Mouse (Mus musculus): ENCODE measurements around the gene Pcbp1.
"Not testable (repeated sequence)": the region's sequence is repeated elsewhere in the genome, so short reads cannot be mapped to it uniquely, and the experiment has no call there.

Gene Pcbp1

DNA sequence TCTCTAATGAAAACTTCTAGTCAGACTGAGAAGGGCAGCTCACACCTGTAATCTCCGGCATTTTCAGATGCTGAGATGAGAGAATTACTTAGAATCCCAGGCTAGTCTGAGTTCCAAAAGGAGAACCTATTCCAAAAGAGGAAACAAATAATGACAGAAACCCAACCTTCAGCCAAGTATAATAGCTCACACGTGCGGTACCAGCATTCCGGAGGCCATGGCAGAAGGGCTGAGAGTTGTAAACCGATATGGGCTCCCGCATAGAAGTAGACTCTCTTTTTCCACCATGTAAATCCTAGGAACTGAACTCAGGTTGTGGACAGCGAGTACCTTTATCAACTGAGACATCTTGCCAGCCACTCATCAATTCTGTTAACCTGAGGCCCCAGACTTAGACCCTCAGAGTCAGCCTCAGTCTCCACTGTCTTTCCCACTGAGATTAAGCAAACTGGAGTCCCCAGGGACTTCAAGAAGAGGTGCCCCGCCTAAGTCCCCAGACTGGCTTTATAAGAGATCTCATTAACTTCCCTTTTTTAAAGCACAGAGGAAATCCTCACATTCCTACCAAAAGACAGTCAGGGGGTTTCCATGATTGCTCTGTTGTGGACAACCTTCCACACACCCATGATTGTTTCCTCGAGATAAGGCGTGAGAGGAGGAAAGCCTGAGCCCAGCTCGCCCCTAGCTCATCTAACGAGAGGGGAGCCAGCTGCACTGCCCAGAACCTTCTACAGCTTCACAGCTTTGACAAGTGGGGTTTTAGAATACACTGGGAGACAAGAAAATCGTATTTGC, 32.5 kb downstream of the Pcbp1 start:
- DNase-seq = no peak

DNA sequence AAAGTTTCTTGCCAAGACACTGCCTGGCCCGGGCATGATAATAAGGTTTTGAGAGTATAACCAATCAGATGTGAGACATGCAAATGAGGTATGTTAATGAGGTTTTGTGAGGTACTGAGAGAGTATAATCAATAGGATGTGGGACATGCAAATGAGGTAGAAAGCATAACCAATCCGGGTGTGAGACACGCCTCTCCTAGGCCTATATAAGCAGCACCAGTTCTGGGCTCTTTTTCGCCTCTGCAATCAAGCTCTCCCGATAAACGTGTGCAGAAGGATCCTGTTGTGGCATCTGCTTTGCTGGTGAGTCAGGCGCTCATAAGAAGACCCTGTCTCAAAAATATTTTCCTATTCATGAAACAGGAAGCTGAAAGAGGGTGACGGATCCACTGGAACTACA, 35.7 kb downstream of the Pcbp1 start:
- not testable (repeated sequence) for DNase-seq

DNA sequence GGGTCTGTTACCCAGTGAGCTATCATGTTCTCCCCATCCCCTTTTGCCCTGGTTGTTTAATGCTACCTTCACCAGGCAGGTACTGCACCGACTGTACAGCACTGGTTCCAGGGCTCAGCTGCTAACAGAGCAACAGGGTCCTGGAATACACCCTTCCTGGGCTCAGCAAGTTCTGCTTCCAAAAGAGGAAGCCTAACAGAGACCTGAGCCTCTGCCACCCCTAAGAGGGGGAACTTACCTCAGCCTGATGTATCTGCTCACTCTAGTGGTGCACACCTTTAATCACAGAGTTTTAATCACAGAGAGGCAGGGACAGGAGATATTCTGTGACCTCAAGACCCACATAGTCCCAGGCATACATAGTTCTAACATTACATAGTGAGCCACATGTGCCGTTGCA, 36.2 kb downstream of the Pcbp1 start:
- DNase-seq = no peak

DNA sequence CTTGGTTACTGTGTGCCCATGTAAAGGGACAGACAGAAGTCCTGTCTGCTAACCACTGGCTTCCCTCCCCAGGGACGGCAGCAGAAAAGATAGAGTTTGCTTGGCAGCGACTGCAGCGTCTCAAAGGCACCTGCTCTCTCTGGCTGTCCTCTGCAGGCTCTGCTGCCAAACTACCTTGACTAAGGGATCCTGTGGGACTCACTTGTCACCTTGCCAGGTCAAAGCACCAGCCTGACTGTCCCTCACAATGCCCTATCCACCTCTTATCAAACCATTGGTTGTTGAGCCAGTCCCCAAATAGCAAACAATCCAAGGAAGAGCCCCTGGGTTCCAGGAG, 38.0 kb downstream of the Pcbp1 start:
- DNase-seq = no peak

DNA sequence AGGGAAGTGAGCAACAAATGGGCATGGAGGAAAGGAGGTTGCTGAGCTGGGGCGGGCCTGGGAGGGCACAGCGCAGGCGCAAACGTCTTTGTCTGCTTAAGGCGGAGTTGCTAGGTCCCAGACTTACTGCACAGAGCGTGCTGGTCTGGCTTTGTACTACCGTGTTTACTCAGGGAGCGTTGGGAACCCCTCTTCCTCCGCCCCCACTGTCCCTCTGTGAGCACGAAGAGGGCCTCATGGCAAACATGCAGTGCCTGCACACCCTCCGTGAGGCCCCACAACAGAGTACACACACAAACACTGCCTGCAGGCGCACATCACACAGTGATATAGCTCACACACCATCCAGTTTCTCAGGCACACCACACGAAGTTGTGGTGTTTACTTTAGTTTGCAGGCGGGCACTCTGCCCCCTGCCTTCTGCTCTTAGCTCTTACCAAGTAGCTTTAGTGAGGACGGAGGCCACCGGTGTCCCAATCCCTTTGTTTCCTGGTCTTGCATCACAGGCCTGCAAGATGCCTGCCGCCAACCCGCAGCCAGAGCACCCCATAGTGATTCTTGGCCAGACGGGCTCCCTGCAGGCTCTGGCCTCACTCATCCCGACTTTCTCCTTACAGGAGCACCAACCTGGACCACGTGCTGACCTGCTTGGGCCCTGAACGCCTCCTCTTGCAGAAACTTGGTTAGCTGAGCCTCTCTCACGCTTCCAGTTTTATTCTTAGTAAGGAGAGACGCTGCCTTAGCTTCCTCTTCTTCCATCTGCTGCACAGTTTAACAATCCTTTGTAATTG, 38.6 kb downstream of the Pcbp1 start:
- peak; percentile 93 for DNase-seq

DNA sequence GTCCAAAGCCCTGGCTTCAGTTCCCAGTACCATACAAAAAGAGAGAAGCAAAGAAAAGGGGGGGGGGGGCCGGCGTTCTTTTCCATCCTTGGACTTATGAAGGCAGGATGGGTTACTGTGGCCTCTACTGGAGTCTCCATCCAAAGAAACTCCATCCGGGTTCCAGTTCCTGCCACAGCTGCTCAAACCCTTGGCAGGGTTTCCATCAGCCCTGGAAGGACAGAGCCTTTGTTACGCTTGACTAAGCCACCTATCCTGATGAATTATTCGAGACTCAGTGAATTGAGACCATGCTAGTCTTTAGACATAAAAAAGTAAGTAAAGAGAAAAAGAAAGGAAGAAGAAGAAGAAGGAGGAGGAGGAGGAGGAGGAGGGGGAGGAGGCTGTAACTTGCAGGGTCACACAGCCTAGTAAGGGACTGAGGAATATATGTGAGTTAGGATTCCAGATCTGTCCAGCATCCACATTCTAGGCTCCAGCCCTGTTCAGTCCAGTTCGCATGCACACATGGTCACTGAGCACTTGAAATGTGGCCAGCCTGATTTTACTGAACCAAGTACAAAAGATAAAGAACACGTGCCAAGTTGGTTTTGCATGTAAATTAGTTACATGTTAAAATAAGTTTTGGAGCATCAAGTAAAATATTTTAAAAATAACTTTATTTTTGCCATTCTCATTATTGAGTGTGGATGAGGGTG, 40.0 kb downstream of the Pcbp1 start:
- no peak for DNase-seq

DNA sequence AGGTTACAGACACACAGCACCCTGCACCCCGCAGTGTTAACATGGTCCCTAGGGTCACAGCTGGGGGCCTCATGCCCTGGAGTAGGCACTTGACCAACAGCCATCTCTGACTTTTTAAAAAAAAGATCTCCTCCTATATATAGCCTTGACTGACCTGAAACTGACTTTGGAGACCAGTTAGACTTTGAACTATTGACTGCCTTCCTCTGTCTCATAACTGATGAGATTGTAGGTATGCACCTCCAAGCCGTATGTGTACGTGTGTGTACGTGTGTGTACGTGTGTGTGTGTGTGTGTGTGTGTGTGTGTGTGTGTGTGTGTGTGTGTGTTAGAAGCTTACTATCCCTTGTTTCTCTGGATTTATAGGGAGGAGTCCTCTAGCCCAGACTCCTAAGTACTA, 44.2 kb downstream of the Pcbp1 start:
- no peak for DNase-seq

DNA sequence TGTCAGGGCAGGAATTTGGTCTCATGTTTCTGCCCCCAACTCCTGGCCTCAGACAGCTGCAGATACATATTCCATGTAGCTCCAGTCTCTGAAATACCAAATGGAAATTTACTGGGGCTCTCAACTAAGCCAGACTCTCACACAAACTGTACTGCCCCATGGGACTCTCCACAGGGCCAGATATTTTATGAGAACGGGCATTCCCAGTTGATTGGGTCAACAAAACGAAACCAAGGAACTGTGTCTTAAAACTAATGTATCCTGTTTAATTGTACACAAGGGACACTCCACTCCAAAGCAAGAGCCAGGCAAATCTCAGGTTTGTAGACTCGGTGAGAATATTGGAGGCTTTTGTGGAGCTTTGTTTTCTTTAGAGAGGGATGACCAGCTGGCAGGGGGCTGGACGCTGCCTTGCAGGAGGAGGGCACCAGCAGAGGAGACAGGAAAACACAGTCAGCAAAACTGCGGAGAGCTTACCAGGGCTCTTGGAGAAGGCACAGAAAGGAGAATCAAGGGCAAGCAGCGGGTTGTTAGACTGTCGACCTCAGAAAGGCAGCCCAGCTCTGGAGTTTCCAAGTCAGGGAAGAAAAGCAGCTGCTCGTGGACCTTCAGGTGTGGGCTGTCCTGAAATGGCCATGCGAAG, 45.8 kb downstream of the Pcbp1 start:
- DNase-seq = peak; percentile 75

DNA sequence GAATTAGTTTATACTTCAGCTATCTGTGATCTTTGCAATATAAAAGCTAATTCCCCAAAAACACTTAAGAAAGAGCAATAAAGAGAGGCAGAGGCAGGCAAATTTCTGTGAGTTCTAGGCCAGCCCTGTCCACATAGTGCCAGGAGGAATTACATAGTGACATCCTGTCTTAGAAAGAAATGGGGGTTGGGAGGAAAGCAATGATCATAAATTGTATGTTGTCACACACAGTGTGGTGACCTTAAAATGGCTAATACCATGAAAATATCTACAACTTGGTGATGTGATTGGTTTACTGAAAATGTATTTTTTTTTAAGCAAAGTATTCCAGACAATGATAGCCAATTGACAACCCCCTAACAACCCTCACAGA, 46.3 kb downstream of the Pcbp1 start:
- DNase-seq = no peak

DNA sequence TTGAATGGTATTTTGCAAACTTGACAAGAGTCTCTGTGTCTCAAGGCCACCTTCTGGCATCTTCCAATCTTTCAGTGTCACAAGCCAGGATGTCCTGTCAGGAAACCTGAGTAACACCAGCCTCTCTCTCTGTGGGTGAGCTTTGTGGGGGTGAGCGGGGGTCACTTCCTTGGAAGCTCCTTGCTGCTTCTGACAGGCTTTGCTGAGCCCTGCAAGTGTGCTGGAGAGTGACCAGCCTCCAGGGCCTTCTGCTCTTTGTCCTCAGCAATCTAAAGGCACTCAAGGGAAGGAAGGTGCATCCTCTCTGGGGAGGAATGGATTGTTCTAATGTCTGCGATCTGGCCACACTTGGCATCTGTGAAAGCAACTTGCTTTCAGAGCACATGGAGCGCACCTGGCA, 46.8 kb downstream of the Pcbp1 start:
- peak; percentile 63 for DNase-seq

DNA sequence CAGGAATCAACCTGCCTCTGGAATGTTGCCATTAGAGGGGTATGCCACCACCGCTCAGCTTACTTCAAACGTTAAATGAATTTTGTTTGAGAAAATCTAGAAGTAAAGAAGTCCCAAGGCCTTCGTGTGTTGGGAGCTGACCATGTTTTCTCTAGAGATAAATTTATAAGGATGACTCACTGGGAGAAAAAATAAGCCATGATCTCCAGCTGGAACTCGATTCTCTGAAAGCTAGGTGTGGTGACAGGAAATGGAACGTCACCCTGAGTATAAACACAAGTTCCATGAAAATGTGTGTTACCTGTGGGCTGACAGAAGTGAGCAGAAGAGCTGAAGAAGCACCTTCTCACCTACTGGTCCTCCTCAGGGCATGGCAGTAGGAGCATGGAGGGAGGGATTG, 49.2 kb downstream of the Pcbp1 start:
- DNase-seq = no peak

DNA sequence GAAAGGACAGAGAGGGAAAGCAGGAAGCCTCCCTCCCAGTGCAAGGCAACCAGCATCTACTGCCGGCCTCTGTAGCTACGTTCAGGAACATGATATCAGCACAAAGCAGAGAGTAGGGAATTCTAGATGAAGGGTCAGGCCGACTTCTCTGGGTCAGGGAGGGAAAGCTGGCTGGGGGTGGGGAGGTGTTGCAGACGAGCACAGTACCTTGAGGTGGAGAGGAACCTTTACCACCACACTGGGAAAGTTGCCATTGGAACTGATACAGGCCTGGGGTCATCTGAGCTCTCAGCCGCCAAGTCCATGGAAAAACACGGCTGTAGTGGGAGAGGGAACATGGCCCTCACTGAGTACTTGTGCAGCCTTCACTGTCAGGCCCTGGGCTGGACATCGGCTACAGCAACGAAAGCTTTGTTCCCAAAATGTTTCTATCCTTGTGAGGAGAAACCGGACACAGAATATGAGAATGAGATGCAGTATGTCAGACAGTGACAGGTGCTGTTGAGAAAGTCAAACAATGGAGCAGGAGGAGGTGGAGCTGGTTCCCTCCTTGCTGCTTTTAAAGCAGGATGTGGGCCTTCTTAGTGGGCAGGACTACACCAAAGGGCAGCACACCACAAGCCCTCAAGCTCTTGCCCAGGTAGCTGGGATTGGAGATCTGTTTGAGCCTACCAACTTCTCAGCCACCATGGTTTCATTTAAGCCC, 50.5 kb downstream of the Pcbp1 start:
- no peak for DNase-seq

DNA sequence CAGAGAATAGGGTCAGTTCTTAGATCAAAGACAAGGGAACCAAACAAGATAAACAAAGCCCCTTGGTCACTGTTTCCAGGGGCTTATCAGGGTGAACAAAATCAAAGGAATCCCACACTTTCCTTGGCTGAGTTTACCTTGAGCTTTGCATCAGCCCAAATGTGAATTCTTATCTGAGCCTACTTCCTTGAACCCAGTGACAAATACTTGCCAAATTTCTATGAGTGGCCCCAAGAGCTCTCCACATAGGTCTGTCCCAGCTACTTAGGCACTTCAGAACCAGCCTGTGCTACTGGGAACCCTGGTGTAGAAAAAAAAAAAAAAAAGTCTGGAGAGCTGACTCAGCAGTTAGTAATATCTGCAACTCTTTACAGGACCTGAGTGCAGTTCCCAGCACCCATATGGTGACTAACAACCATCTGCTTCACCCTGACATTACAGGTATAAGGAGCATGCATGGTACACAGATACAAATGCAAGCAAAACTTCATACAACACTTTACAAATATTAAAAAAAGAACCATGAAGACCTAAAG, 51.4 kb downstream of the Pcbp1 start:
- DNase-seq = no peak
